Mouse (Mus musculus) lung, postnatal 0 days (tissue): Measurements from ENCODE around the gene Eml3. TPM values are rescaled to one million over a fixed set of nuclear protein-coding genes. Genes with fewer than 3 reads are reported as not detected.

Experiments used
- ATAC-seq: fragments of 200-750 bp; cut with Nextera tagmentation; 2 replicates; pipeline ENCODE4 v1.8.0; 2017; ENCODE audit warnings: moderate library complexity
- DNase-seq: peaks from one replicate; pipeline ENCODE4 v3.0.0-alpha.2; 2016; ENCODE audit warnings: low spot score
- H3K27ac ChIP-seq: fragments of 300-500 bp; sonication (generic); 2 replicates; pipeline ENCODE4 v1.5.1; 2014; ENCODE audit warnings: antibody characterized with exemption, mild to moderate bottlenecking, low read length, mixed read lengths
- H3K27me3 ChIP-seq: fragments of 300-500 bp; sonication (generic); replicated peaks from 2 replicates; pipeline ENCODE4 v1.6.1; 2014; ENCODE audit warnings: low read length, mixed read lengths; ENCODE audit not compliant: insufficient read depth
- H3K36me3 ChIP-seq: fragments of 300-500 bp; sonication (generic); 2 replicates; pipeline ENCODE4 v1.6.1; 2014; ENCODE audit warnings: low read length, mixed read lengths; ENCODE audit not compliant: insufficient read depth
- H3K4me1 ChIP-seq: fragments of 300-500 bp; sonication (generic); 2 replicates; pipeline ENCODE4 v1.6.1; 2014; ENCODE audit warnings: antibody characterized with exemption, low read depth, low read length, mixed read lengths; ENCODE audit not compliant: insufficient read depth
- H3K4me2 ChIP-seq: fragments of 300-500 bp; sonication (generic); replicated peaks from 2 replicates; pipeline ENCODE4 v1.6.1; 2014; ENCODE audit warnings: low read depth, mild to moderate bottlenecking, low read length, moderate library complexity, mixed read lengths
- H3K4me3 ChIP-seq: fragments of 300-500 bp; sonication (generic); 2 replicates; pipeline ENCODE4 v1.5.1; 2014; ENCODE audit warnings: low read depth, low read length
- H3K9ac ChIP-seq: fragments of 300-500 bp; sonication (generic); replicated peaks from 2 replicates; pipeline ENCODE4 v1.6.1; 2014; ENCODE audit warnings: low read depth, mild to moderate bottlenecking
- H3K9me3 ChIP-seq: fragments of 300-500 bp; sonication (generic); 2 replicates; pipeline ENCODE4 v1.6.1; 2016; ENCODE audit warnings: low read length, mixed read lengths
- CTCF ChIP-seq: IDR thresholded peaks from 2 replicates; pipeline ENCODE4 v1.5.1; 2016; ENCODE audit warnings: antibody characterized with exemption, mild to moderate bottlenecking
- EP300 ChIP-seq: IDR thresholded peaks from 2 replicates; pipeline ENCODE4 v1.6.1; 2016; ENCODE audit warnings: antibody characterized with exemption, mild to moderate bottlenecking, control low read depth
- WGBS: fragments of 180-500 bp; shearing (Covaris S2); extraction: QIAGEN DNeasy Blood & Tissue Kit; methylation state at CpG from one replicate; pipeline ENCODE4 v1.1.7; 2014; 5-methylcytosine and 5-hydroxymethylcytosine counted together
- polyA plus RNA-seq: library from polyadenylated mRNA; unstranded; fragments of >200 nt; fragmentation: Nextera tagmentation; extraction: Ambion mirVana; gene quantifications from 2 replicates; pipeline ENCODE4 v1.2.1, GENCODE M21; 2015

Eml3 gene
- polyA plus RNA-seq, 1 experiment from 2014 or later, result 30.5 TPM

DNA sequence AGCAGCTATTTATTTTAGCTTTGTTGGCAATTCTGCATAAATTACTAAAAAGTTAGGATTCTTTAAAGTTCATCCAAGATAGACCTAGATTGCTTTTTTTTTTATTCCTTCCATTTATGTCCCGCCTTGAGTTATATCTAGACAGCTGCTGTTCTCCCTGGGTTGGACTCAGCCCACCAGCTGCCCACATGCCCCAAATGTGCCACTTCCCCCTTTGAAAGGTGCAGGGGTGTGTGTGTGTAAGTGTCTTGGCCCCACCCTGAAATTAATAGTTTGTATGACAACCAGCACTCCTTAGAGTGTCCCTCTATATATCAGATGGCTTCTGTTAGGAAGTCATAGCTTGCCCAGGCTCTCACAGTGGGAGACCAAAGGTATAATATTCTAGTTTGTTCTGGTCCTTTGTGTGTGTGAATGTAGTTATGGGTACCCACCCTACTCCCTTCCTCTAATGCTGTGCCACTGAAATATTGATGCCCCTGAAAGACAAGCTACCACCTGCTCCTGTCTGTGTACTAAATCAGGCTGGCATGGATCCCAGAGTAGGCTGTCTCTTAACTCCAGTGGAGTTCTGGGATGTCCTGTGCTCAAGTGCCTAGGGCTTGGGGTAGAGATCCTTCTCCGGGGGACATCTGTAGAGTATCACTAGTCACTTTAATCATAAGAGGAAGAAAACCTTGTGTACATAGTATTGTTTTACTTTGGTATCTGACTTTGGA, 52.3 kb downstream of the Eml3 start:
- DNase-seq (peak; percentile 39), ATAC-seq (no peak)
- Histone ChIP-seq H3K4me1 (peaks cover 39% of the 10 kb centered on the region), H3K9ac (no peak overlapping the region), H3K4me3 (no peak overlapping the region), H3K36me3 (peaks cover 4% of the 10 kb centered on the region; the same call in 1 of the 2 replicates), H3K4me2 (no peak overlapping the region), H3K9me3 (no peaks in the 10 kb centered on the region), H3K27ac (peak overlapping the region; percentile 81), H3K27me3 (no peaks in the 10 kb centered on the region)
- WGBS, result 49% methylated on average over 2 of the region's 2 CpGs
- TF ChIP-seq EP300 (no peak), CTCF (no peak)

DNA sequence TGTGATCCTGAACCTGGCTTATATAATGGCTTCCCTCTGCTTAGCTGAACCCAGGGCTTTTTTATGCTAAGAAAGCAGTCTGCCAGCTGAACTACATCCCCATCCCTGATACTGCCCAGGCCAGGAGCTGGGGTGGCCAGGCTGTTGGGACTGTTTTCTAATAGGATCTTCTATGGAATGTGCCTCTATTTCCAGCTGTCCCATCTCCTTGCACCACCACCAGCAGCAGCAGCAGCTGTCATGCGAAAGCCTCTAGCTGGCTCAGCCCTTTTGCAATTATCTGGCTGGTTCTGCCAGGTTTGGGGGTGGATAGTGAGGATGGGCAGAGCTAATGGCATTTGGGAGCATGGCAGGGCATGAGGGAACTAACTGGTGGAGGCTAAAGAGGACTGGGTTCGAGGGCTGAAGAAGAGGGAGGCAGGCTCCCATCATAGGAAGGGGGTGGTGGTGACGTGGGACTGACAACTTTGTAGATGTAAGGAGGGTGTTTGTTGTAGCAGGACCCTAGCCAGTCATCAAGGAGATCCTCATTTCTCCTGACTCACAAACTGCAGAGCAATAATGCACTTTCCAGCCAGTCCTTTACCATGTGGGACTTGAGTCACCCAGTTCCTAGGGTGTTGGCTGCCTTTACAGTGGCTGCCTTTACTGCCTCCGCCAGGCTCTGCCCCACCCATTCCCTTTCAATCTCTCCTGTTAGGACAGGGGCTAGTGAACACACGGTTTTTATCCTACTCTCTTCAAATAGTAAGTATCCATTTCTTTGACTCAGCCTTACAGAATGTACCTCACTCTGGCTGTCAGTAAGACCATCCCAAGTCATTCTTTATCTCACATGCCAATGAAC, 53.2 kb downstream of the Eml3 start:
- ATAC-seq, result peak; percentile 68
- H3K9me3 ChIP-seq, result no peaks in the 10 kb centered on the region
- peak overlapping the region; percentile 81 for H3K27ac ChIP-seq
- no peak overlapping the region; the same call in 1 of the 2 replicates for H3K4me2 ChIP-seq
- no peak; the same call in 1 of the 2 replicates for TF ChIP-seq EP300
- H3K36me3 ChIP-seq, result peaks cover 4% of the 10 kb centered on the region; the same call in 1 of the 2 replicates
- H3K4me1 ChIP-seq, result peaks cover 39% of the 10 kb centered on the region
- WGBS, result 37% methylated on average over 5 of the region's 5 CpGs
- DNase-seq, result peak; percentile 84
- H3K9ac ChIP-seq, result no peak overlapping the region
- no peak overlapping the region for H3K4me3 ChIP-seq
- no peaks in the 10 kb centered on the region for H3K27me3 ChIP-seq

DNA sequence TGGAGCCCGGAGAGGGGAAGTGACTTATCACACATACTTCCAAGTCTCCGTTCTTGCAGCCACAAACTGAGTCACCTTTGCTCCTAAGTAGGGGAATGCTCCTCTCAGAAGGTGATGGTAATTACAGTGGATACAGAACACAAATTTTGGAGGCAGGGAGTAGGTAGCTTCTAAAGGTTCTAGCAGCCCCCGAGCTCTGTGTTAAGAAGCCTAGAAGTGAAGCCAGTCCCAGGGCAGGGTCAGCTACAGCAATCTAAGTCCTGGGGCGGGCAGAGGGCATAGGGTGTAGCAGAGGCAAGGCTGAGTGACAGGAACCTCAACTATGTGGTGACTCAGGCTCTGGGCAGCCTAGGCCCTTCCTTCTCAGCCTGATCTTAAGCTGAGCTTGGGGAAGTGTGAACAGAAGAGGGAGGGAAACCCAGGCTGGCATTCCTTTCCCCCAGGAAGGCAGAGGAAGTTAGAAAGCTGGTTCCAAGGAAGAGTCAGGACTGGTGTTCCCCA, 53.8 kb downstream of the Eml3 start:
- DNase-seq (peak; percentile 95), ATAC-seq (peak; percentile 87)
- peak overlapping the region; percentile 81 for H3K27ac ChIP-seq
- 11% methylated on average over 4 of the region's 4 CpGs for WGBS
- H3K4me3 ChIP-seq, result no peak overlapping the region
- H3K4me2 ChIP-seq, result no peak overlapping the region
- no peaks in the 10 kb centered on the region for H3K27me3 ChIP-seq
- H3K36me3 ChIP-seq, result peaks cover 2% of the 10 kb centered on the region; the same call in 1 of the 2 replicates
- no peak overlapping the region for H3K9ac ChIP-seq
- no peaks in the 10 kb centered on the region for H3K9me3 ChIP-seq
- H3K4me1 ChIP-seq, result peaks cover 40% of the 10 kb centered on the region
- TF ChIP-seq EP300, result peak; percentile 64
- TF ChIP-seq CTCF, result no peak

DNA sequence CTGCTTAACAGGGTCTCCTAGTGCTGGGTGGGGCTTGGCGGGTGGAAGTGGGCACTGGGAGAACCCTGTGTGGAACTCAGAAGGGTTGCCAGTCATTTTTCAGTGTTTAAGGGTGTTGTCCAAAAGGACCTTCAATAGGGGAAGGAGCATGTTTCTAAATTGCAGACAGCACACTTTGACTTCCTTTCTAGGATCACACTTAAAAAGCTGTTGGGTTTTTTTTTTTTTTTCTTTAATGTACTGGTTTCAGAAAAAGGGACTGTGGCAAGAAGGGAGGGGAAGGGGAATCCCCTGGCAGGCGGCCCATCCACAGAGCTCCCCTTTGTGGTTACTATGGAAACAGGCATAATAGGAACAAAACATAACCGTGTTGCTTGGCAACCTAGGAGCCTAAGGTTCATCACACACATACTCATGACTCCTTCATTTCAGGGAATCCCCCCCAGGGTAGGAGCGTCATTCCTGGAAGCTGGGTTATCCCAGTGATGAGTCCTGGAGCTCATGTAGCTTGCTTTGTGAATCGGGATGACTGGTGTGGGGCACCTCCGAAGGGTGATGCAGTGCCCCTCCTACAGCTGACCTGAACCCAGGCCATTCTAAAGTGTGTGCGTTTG, 55.0 kb downstream of the Eml3 start:
- no peak overlapping the region for H3K9ac ChIP-seq

DNA sequence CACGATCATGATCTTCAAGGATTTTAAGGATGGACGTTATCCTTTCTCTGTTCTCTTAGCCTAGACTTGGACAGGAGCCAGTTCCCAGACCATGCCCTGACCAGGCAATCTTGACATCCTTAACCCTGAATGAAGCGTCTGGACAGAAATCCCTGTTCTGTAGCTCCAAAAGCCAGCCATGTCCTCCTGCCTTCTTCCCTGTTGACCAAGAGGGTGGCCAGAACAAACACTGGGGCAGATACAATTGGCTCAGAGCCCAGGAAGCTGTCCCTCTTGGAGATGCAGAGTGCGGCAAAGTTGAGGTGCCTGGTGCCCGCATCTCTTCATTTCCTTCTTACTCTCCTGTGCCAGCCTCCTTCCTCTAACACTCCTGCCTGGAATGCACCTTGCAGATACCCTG, 56.5 kb downstream of the Eml3 start:
- Histone ChIP-seq H3K27ac (no peak overlapping the region), H3K9me3 (no peaks in the 10 kb centered on the region), H3K4me2 (no peak overlapping the region), H3K27me3 (no peaks in the 10 kb centered on the region), H3K4me3 (no peak overlapping the region), H3K9ac (no peak overlapping the region), H3K4me1 (peaks cover 44% of the 10 kb centered on the region), H3K36me3 (no peaks in the 10 kb centered on the region)
- WGBS, result 29% methylated on average over 5 of the region's 5 CpGs
- no peak for ATAC-seq
- DNase-seq, result peak; percentile 70
- TF ChIP-seq EP300, result no peak

More for the DNA sequence above, 55.0 kb downstream of the Eml3 start:
- no peak overlapping the region for H3K4me2 ChIP-seq
- no peaks in the 10 kb centered on the region for H3K36me3 ChIP-seq
- H3K27me3 ChIP-seq, result no peaks in the 10 kb centered on the region
- TF ChIP-seq EP300 (peak; percentile 73), CTCF (no peak)
- peak; percentile 97 for DNase-seq
- ATAC-seq, result peak; percentile 55
- no peak overlapping the region for H3K4me3 ChIP-seq
- H3K9me3 ChIP-seq, result no peaks in the 10 kb centered on the region
- peak overlapping the region; percentile 81 for H3K27ac ChIP-seq
- 11% methylated on average over 7 of the region's 7 CpGs for WGBS
- peaks cover 44% of the 10 kb centered on the region for H3K4me1 ChIP-seq

DNA sequence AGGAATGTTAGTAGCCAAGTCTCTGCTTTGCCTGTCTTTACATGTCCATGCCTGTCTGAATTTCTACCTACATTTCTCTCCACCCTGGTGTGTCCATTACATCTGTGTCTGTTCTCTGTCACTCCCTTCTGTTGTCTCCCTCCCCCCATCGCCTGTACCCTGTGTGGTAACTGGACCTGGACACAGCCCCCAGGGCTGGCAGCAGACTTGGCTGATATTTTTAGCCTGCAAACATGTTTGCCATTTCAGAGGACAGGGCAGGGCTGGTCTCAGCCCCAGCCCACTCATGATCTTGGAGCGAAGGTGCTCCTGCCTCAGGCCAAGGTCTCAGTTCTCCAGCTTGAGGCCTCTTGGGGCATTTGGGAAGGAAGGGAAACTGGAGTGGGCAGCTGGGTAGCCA, 58.5 kb downstream of the Eml3 start:
- TF ChIP-seq EP300 (no peak), CTCF (no peak)
- WGBS, result 43% methylated on average over 2 of the region's 2 CpGs
- ATAC-seq, result no peak
- DNase-seq, result peak; percentile 42
- H3K4me3 ChIP-seq, result no peak overlapping the region
- no peaks in the 10 kb centered on the region for H3K36me3 ChIP-seq
- 0 out of 2 replicates have a peak overlapping the region, but pooled peaks have one; percentile 97 for H3K9ac ChIP-seq
- 0 out of 2 replicates have a peak overlapping the region, but pooled peaks have one; percentile 71 for H3K4me2 ChIP-seq
- peak overlapping the region; percentile 98 for H3K27ac ChIP-seq
- no peaks in the 10 kb centered on the region for H3K27me3 ChIP-seq
- no peaks in the 10 kb centered on the region for H3K9me3 ChIP-seq
- H3K4me1 ChIP-seq, result peaks cover 52% of the 10 kb centered on the region
